Mouse (Mus musculus): ENCODE measurements around the gene Crybg3.

DNA sequence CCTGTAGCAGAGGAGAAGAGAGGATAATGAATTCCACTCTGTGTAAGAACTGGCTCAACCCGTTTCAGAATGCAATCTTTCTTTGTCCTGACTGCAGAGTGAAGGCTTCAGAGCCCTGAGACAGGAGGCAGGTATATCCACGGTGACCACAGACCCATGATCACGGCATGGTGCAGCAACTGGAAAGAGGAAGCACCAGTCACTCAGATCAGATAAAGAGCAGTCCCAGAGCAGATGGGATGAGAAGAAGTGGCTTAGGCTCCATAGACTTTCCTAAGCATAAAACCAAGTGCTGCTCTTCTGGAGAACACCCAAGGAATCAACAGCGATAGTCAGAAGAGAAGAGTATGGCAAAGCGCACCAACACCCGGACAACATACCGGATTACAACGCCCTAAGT lies 21.5 kb downstream of the Crybg3 start:
- TF ChIP-seq CTCF (IDR thresholded peaks at IDR 0.05; ENCODE audit: borderline replicate concordance, insufficient read depth, low read length) (no peak), POLR2A (IDR thresholded peaks at IDR 0.05; ENCODE audit: low read depth, low read length) (no peak)
